Comparison of ENCODE assay signal across 25 mouse cellular contexts in genomic region chr7:4851315-4851688, GRCm38 (mm10). TPM values are rescaled to one million over a fixed set of nuclear protein-coding genes. Genes with fewer than 3 reads are reported as not detected.
DNase-seq lines count a peak whose midpoint lies in the region; TF ChIP-seq lines count a peak whose summit lies in the region.
"Had no signal": no experiment of that assay in that cellular context is flagged by ENCODE, and none has a peak within 500 bp of the region (broad histone marks: within the 10 kb centered on the region; RNA-seq: fewer than 3 reads in every experiment).

No protein-coding gene starts in this region.

- intact Hi-C loops in heart, adult 2 months (cut with DNase I) = no loop called here

- TF ChIP-seq EP300 in heart, adult 2 months (IDR thresholded peaks at IDR 0.05; ENCODE audit: insufficient read depth, low read depth, low read length) = no peak

- 74% methylated on average over 8 of the region's 8 CpGs for WGBS in heart, adult 2 months

- H3K36me3 ChIP-seq in heart, adult 2 months (ENCODE audit: control insufficient read depth, insufficient read depth, low read length) = no peaks in the 10 kb centered on the region
- H3K36me3 ChIP-seq in testis, adult 2 months (ENCODE audit: control insufficient read depth, insufficient read depth, low read length) = no peaks in the 10 kb centered on the region
- H3K36me3 ChIP-seq: embryonic facial prominence, embryonic 13.5 days; embryonic facial prominence, embryonic 15.5 days; forebrain, embryonic 10.5 days; forebrain, embryonic 12.5 days had no signal

- no peak overlapping the region for H3K9ac ChIP-seq in heart, adult 2 months (ENCODE audit: low read depth, low read length)
- H3K9ac ChIP-seq: embryonic facial prominence, embryonic 13.5 days; embryonic facial prominence, embryonic 15.5 days; forebrain, embryonic 12.5 days had no signal

- H3K27ac ChIP-seq in heart, adult 2 months = no peak overlapping the region
- peak overlapping the region; percentile 15; the same call in 1 of the 2 replicates for H3K27ac ChIP-seq in testis, adult 2 months (ENCODE audit: control insufficient read depth, insufficient read depth, low read depth, low read length)
- H3K27ac ChIP-seq: embryonic facial prominence, embryonic 13.5 days; embryonic facial prominence, embryonic 15.5 days; forebrain, embryonic 10.5 days; forebrain, embryonic 12.5 days had no signal

- no peak for TF ChIP-seq CTCF in heart, adult 2 months (IDR thresholded peaks at IDR 0.05)
- TF ChIP-seq CTCF in testis, adult 2 months (IDR thresholded peaks at IDR 0.05; ENCODE audit: control insufficient read depth, insufficient read depth, insufficient replicate concordance, low read depth, low read length) = no peak

- H3K79me2 ChIP-seq in heart, adult 2 months (replicated peaks; ENCODE audit: control insufficient read depth, insufficient read depth, low read length) = no peaks in the 10 kb centered on the region

- DNase-seq in heart, adult 11 months = peak; percentile 86
- no peak for DNase-seq in heart, adult 2 months
- DNase-seq in testis, postnatal 14 days (ENCODE audit: low spot score) = no peak
- no peak for DNase-seq in thymus, postnatal 36 days
- DNase-seq: adrenal gland, adult 2 months; adrenal gland, postnatal 25 days; B cell, adult 2 months; cerebellum, adult 11 months; cerebellum, adult 18-20 months; cerebellum, adult 8-10 months; cerebellum, adult 9-11 months; cerebellum, postnatal 14 days; cerebellum, postnatal 36 days; embryo, embryonic 11 days had no signal

- no peaks in the 10 kb centered on the region for H3K27me3 ChIP-seq in heart, adult 2 months (ENCODE audit: control insufficient read depth, insufficient read depth, low read length)
- no peaks in the 10 kb centered on the region for H3K27me3 ChIP-seq in testis, adult 2 months (ENCODE audit: control insufficient read depth, insufficient read depth, low read length)
- H3K27me3 ChIP-seq: CH12.LX had no signal

- H3K4me3 ChIP-seq in heart, adult 2 months = no peak overlapping the region
- H3K4me3 ChIP-seq in testis, adult 2 months (ENCODE audit: control insufficient read depth, low read depth, low read length) = no peak overlapping the region
- H3K4me3 ChIP-seq: embryonic facial prominence, embryonic 13.5 days; embryonic facial prominence, embryonic 15.5 days; erythroblast, embryonic 14.5 days; forebrain, embryonic 10.5 days; forebrain, embryonic 12.5 days had no signal

- H3K4me1 ChIP-seq in heart, adult 2 months (ENCODE audit: control insufficient read depth, insufficient read depth, low read length) = no peaks in the 10 kb centered on the region
- peaks cover 4% of the 10 kb centered on the region for H3K4me1 ChIP-seq in testis, adult 2 months (ENCODE audit: control insufficient read depth, insufficient read depth, low read length)
- H3K4me1 ChIP-seq: embryonic facial prominence, embryonic 13.5 days; embryonic facial prominence, embryonic 15.5 days; forebrain, embryonic 10.5 days; forebrain, embryonic 12.5 days had no signal

- TF ChIP-seq POLR2A in heart, adult 2 months (IDR thresholded peaks at IDR 0.05; ENCODE audit: insufficient read depth, low read depth, low read length) = no peak
- no peak for TF ChIP-seq POLR2A in testis, adult 2 months (IDR thresholded peaks at IDR 0.05; ENCODE audit: control insufficient read depth, low read depth, low read length)

RNA-seq across cellular contexts. Expression of gene Shisa7, which starts 6.8 kb away (rescaled TPM):
- under 1 TPM in 1 of 2 experiments, not detected in 1; 0.07 TPM for total RNA-seq in heart, adult 2 months (2021)
- polyA plus RNA-seq in heart, adult 2 months (2012; rRNA removed) = 0.09 and 0.12 TPM in 2 replicates
- 21.8 and 24.8 TPM in 2 replicates for polyA plus RNA-seq in testis, adult 2 months (2012; rRNA removed)
- total RNA-seq: CH12.LX, MEL had no signal
- polyA plus RNA-seq: erythroblast, embryonic 14.5 days had no signal

RNA-seq across cellular contexts. Expression of gene Isoc2b, which starts 18.8 kb away (rescaled TPM):
- 1 to 10 TPM; 3.5 to 3.8 TPM for total RNA-seq in heart, adult 2 months (2021)
- polyA plus RNA-seq in heart, adult 2 months (2012; rRNA removed) = 10.0 and 10.3 TPM in 2 replicates
- polyA plus RNA-seq in testis, adult 2 months (2012; rRNA removed) = 4.9 and 6.5 TPM in 2 replicates
- polyA plus RNA-seq: erythroblast, embryonic 14.5 days had no signal

RNA-seq across cellular contexts. Expression of gene Isoc2a, which starts 25.7 kb away (rescaled TPM):
- 10 to 100 TPM; 48.9 to 55.5 TPM for total RNA-seq in heart, adult 2 months (2021)
- polyA plus RNA-seq in heart, adult 2 months (2012; rRNA removed) = 29.3 and 30.6 TPM in 2 replicates
- polyA plus RNA-seq in testis, adult 2 months (2012; rRNA removed) = 20.2 and 20.9 TPM in 2 replicates

RNA-seq across cellular contexts. Expression of gene Ube2s, which starts 38.9 kb away (rescaled TPM):
- 10 to 100 TPM; 85.1 to 99.1 TPM for total RNA-seq in heart, adult 2 months (2021)
- polyA plus RNA-seq in heart, adult 2 months (2012; rRNA removed) = 167 and 265 TPM in 2 replicates
- 1,069 and 1,189 TPM in 2 replicates for polyA plus RNA-seq in testis, adult 2 months (2012; rRNA removed)

RNA-seq across cellular contexts. Expression of gene Gm36210, which starts 55.0 kb away (rescaled TPM):
- total RNA-seq in heart, adult 2 months (2021) = under 1 TPM in 1 of 2 experiments, not detected in 1; 0.18 TPM
- 0.20 and 0.29 TPM in 2 replicates for polyA plus RNA-seq in heart, adult 2 months (2012; rRNA removed)
- polyA plus RNA-seq in testis, adult 2 months (2012; rRNA removed) = 0.65 and 0.79 TPM in 2 replicates
- total RNA-seq: adrenal gland, postnatal 10 days; adrenal gland, postnatal 25 days; CH12.LX; common myeloid progenitor, adult 5-6 weeks had no signal
- polyA plus RNA-seq: adrenal gland, adult 2 months; CD4-positive, CD25-positive, alpha-beta regulatory T cell, adult 4 months; embryonic facial prominence, embryonic 15.5 days; erythroblast, embryonic 14.5 days had no signal

Comparison
In these comparisons a context has a peak if more than half of its experiments do, and no peak if none do; other contexts are left out.
1. RNA of gene Shisa7, which starts 6.8 kb away (polyA plus RNA-seq): 21.8 to 24.8 TPM in testis, adult 2 months; 0.09 to 0.12 TPM in heart, adult 2 months; every median in the first group is over 10 times any median in the second.